Mouse (Mus musculus): ENCODE results near the gene Ech1. TPM values are rescaled to one million over a fixed set of nuclear protein-coding genes. Genes with fewer than 3 reads are reported as not detected.

Gene Ech1
- polyA plus RNA-seq, 2 experiments: 165 to 200 TPM

DNA sequence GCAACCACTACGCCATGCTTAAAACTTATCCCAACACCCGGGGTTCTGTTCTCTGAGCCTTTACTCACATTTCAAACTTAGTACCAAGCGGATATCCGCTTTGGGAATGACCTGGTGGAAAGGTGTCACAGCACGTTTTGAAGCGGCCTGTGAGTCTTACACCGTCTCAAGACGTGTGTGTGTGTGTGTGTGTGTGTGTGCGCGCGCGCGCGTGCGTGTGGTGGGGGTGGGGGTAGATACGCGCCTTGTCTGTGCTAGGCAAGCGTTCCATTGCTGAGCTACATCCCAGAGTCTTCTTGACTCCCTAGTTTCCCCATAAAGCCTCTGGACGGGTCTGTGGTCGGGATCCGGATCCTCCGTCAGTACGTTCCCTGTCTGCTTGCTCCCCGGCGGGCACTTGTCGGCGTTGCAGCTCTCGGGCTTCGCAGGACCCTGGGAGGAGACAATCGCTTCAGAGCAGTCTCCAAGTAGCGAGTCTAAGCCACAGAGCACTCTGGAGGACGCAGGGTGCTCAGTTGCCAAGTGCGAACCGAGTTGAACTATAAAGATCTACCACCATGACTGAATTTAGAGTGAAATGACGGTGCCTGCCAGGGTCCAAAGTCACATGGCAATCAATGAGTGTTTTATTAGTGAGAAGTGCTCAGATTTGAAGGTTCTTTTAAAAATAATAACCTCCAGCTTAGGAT, 15.5 kb upstream of the Ech1 start:
- peaks cover 27% of the 10 kb centered on the region for H3K36me3 ChIP-seq (ENCODE audit: control insufficient read depth, insufficient read depth, low read length)
- under 1% methylated on average over 35 of the region's 35 CpGs for WGBS

DNA sequence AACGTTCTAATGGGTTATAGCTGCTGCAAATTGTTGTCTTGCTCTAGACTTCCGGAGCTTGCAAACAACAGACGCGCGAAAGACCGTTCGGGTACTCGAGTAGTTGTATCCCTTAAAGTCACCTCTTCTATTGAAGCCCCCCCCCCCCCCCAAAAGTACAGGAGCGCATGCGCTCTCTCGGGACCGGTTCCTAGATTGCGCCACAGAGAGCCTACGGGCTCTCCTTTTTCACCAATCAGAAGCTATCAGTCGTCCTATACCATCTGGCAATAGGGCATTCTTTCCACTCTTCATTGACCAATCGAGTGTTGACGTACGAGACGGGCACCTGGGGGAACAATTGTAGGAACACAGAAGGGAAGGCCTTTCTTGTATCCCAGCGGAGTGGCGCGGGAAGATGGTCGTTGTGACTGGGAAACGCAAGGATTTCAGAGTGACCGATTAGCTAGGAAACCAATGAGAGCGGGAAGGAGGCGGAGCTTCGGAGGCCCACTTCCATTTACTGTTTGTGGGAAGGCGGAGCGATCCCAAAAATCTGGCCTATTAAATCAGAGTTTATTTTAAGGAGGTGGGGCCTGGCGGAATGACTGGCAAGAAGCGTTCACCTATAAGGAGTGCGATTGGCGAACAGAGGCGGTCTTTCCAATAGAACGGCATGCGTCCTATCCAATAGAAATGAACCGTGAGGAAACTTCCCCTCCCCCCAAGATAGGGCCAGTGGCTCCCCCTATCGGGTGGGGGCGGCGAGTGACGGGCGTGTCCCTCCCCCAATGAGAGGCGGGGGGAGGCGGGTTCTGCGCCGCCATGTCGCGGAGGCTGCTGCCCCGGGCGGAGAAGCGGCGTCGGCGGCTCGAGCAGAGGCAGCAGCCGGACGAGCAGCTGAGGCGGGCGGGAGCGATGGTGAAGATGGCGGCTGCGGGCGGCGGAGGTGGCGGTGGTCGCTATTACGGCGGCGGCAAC, 14.6 kb upstream of the Ech1 start:
- 1% methylated on average over 70 of the region's 70 CpGs for WGBS
- Histone ChIP-seq H3K9me3 (ENCODE audit: control insufficient read depth, low read length) (no peaks in the 10 kb centered on the region), H3K4me1 (ENCODE audit: control insufficient read depth, insufficient read depth, low read length) (peaks cover 20% of the 10 kb centered on the region), H3K36me3 (ENCODE audit: control insufficient read depth, insufficient read depth, low read length) (peaks cover 35% of the 10 kb centered on the region), H3K9ac (ENCODE audit: low read depth, low read length, severe bottlenecking) (peak overlapping the region; percentile 88), H3K27me3 (ENCODE audit: control insufficient read depth, insufficient read depth, low read length) (no peaks in the 10 kb centered on the region), H3K4me3 (replicated peaks; ENCODE audit: low read length) (peak overlapping the region; percentile 69), H3K27ac (replicated peaks; ENCODE audit: low read depth, low read length) (peak overlapping the region; percentile 100), H3K4me2 (replicated peaks; ENCODE audit: low read depth, low read length, severe bottlenecking) (peak overlapping the region; percentile 94)
- DNase-seq (ENCODE audit: low spot score) (peak; percentile 100), ATAC-seq (ENCODE audit: low FRiP score, low read depth) (peak; percentile 91)
- peak; percentile 86 for TF ChIP-seq POLR2A (IDR thresholded peaks at IDR 0.05; ENCODE audit: borderline replicate concordance, extremely low read depth, insufficient read depth, insufficient read length)

More for the DNA sequence above, 15.5 kb upstream of the Ech1 start:
- peak; percentile 55 for DNase-seq (ENCODE audit: low spot score)
- peak overlapping the region; percentile 94 for H3K4me2 ChIP-seq (replicated peaks; ENCODE audit: low read depth, low read length, severe bottlenecking)
- peak overlapping the region; percentile 69 for H3K4me3 ChIP-seq (replicated peaks; ENCODE audit: low read length)
- peak overlapping the region; percentile 100 for H3K27ac ChIP-seq (replicated peaks; ENCODE audit: low read depth, low read length)
- H3K4me1 ChIP-seq (ENCODE audit: control insufficient read depth, insufficient read depth, low read length): peaks cover 20% of the 10 kb centered on the region
- H3K9ac ChIP-seq (ENCODE audit: low read depth, low read length, severe bottlenecking): peak overlapping the region; percentile 88
- TF ChIP-seq POLR2A (IDR thresholded peaks at IDR 0.05; ENCODE audit: borderline replicate concordance, extremely low read depth, insufficient read depth, insufficient read length): no peak
- H3K27me3 ChIP-seq (ENCODE audit: control insufficient read depth, insufficient read depth, low read length): no peaks in the 10 kb centered on the region
- H3K9me3 ChIP-seq (ENCODE audit: control insufficient read depth, low read length): no peaks in the 10 kb centered on the region
- ATAC-seq (ENCODE audit: low FRiP score, low read depth): peak; percentile 1; the same call in 1 of the 2 replicates

GRCm38 (mm10) chr7:28811228-28811627, 13.8 kb upstream of the Ech1 start:
- peak overlapping the region; percentile 88 for H3K9ac ChIP-seq (ENCODE audit: low read depth, low read length, severe bottlenecking)
- ATAC-seq (ENCODE audit: low FRiP score, low read depth): peak; percentile 28
- H3K36me3 ChIP-seq (ENCODE audit: control insufficient read depth, insufficient read depth, low read length): peaks cover 43% of the 10 kb centered on the region
- no peaks in the 10 kb centered on the region for H3K27me3 ChIP-seq (ENCODE audit: control insufficient read depth, insufficient read depth, low read length)
- H3K4me3 ChIP-seq (replicated peaks; ENCODE audit: low read length): peak overlapping the region; percentile 69
- DNase-seq (ENCODE audit: low spot score): peak; percentile 96
- H3K9me3 ChIP-seq (ENCODE audit: control insufficient read depth, low read length): no peaks in the 10 kb centered on the region
- H3K4me1 ChIP-seq (ENCODE audit: control insufficient read depth, insufficient read depth, low read length): peaks cover 20% of the 10 kb centered on the region
- peak overlapping the region; percentile 78 for H3K4me2 ChIP-seq (replicated peaks; ENCODE audit: low read depth, low read length, severe bottlenecking)
- no peak for TF ChIP-seq POLR2A (IDR thresholded peaks at IDR 0.05; ENCODE audit: borderline replicate concordance, extremely low read depth, insufficient read depth, insufficient read length)
- WGBS: 0% methylated on average over 31 of the region's 40 CpGs
- H3K27ac ChIP-seq (replicated peaks; ENCODE audit: low read depth, low read length): peak overlapping the region; percentile 96

DNA sequence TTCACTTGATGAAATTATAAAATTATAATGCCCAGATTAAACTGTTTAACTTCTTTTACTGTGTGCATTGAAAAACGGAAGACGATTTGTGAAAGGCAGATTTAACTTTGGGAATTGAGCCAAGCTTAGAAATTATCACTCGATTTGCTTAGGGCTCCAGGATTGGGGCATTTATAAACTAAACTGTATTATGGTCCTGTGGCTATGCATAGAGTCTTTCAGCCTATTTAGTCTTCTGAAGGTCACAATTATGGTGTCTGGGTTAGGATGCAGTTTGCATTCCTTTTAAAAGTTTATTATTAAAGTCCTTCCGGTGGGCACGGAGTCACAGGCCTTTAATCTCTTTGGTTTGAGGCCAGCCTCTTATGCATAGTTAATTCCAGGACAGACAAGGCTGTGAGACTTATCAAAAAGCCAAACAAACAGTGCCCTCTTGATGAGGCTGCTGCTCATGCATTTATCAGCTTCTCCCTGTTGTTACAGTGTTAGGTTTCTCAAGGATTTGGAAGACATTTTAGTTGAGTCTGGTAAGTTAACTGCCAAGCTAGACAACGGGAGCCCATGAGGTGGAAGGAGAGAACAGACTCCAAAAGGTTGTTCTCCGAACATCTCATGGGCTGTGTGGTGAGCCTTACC, 13.3 kb upstream of the Ech1 start:
- no peak for DNase-seq (ENCODE audit: low spot score)
- H3K36me3 ChIP-seq (ENCODE audit: control insufficient read depth, insufficient read depth, low read length): peaks cover 49% of the 10 kb centered on the region
- no peaks in the 10 kb centered on the region for H3K9me3 ChIP-seq (ENCODE audit: control insufficient read depth, low read length)
- H3K9ac ChIP-seq (ENCODE audit: low read depth, low read length, severe bottlenecking): peak overlapping the region; percentile 88
- H3K27me3 ChIP-seq (ENCODE audit: control insufficient read depth, insufficient read depth, low read length): no peaks in the 10 kb centered on the region
- peaks cover 22% of the 10 kb centered on the region for H3K4me1 ChIP-seq (ENCODE audit: control insufficient read depth, insufficient read depth, low read length)
- H3K4me3 ChIP-seq (replicated peaks; ENCODE audit: low read length): peak overlapping the region; percentile 69
- H3K4me2 ChIP-seq (replicated peaks; ENCODE audit: low read depth, low read length, severe bottlenecking): peak overlapping the region; percentile 78
- no peak overlapping the region; the same call in 1 of the 2 replicates for H3K27ac ChIP-seq (replicated peaks; ENCODE audit: low read depth, low read length)
- TF ChIP-seq POLR2A (IDR thresholded peaks at IDR 0.05; ENCODE audit: borderline replicate concordance, extremely low read depth, insufficient read depth, insufficient read length): no peak
- WGBS: 10% methylated on average over 7 of the region's 7 CpGs
- no peak for ATAC-seq (ENCODE audit: low FRiP score, low read depth)

- H3K9me3 ChIP-seq (ENCODE audit: control insufficient read depth, low read length): no peaks in the 10 kb centered on the region
- H3K36me3 ChIP-seq (ENCODE audit: control insufficient read depth, insufficient read depth, low read length): peaks cover 55% of the 10 kb centered on the region
- WGBS: 69% methylated on average over 4 of the region's 4 CpGs
- TF ChIP-seq POLR2A (IDR thresholded peaks at IDR 0.05; ENCODE audit: borderline replicate concordance, extremely low read depth, insufficient read depth, insufficient read length): no peak
- H3K4me2 ChIP-seq (replicated peaks; ENCODE audit: low read depth, low read length, severe bottlenecking): peak overlapping the region; percentile 78
- H3K27me3 ChIP-seq (ENCODE audit: control insufficient read depth, insufficient read depth, low read length): no peaks in the 10 kb centered on the region
- no peak for ATAC-seq (ENCODE audit: low FRiP score, low read depth)
- no peak overlapping the region for H3K27ac ChIP-seq (replicated peaks; ENCODE audit: low read depth, low read length)
- no peak for DNase-seq (ENCODE audit: low spot score)
- H3K4me3 ChIP-seq (replicated peaks; ENCODE audit: low read length): peak overlapping the region; percentile 69
- peak overlapping the region; percentile 88; the same call in 1 of the 2 replicates for H3K9ac ChIP-seq (ENCODE audit: low read depth, low read length, severe bottlenecking)
- H3K4me1 ChIP-seq (ENCODE audit: control insufficient read depth, insufficient read depth, low read length): peaks cover 28% of the 10 kb centered on the region
These were observed 12.6 kb upstream of the Ech1 start for GRCm38 (mm10) chr7:28812436-28812835.
